Mouse (Mus musculus) embryo, embryonic 10 days (tissue): ENCODE data around the gene Sirt2.

ENCODE experiments used
- DNase-seq: peaks from one replicate; pipeline ENCODE4 v3.0.0-alpha.2; 2015; ENCODE audit warnings: low spot score

The Sirt2 gene

GRCm38 (mm10) chr7:28795832-28796231 is 29.3 kb downstream of the Sirt2 start:
- DNase-seq, result no peak

GRCm38 (mm10) chr7:28796562-28796975 is 30.0 kb downstream of the Sirt2 start:
- peak; percentile 85 for DNase-seq

- DNase-seq, result no peak
These were observed 33.5 kb downstream of the Sirt2 start for GRCm38 (mm10) chr7:28799994-28800393.

GRCm38 (mm10) chr7:28801451-28801850 is 34.9 kb downstream of the Sirt2 start:
- no peak for DNase-seq

- DNase-seq, result peak; percentile 54
These were observed 35.6 kb downstream of the Sirt2 start for GRCm38 (mm10) chr7:28801901-28802670.

- peak; percentile 84 for DNase-seq
These were observed 36.5 kb downstream of the Sirt2 start for GRCm38 (mm10) chr7:28802846-28803588.

GRCm38 (mm10) chr7:28803756-28804155 is 37.2 kb downstream of the Sirt2 start:
- no peak for DNase-seq

- no peak for DNase-seq
These were observed 40.3 kb downstream of the Sirt2 start for GRCm38 (mm10) chr7:28806869-28807268.

GRCm38 (mm10) chr7:28807641-28808220 is 41.2 kb downstream of the Sirt2 start:
- DNase-seq, result no peak

GRCm38 (mm10) chr7:28808221-28808941 is 41.8 kb downstream of the Sirt2 start, which contains the start of gene Hnrnpl:
Gene Hnrnpl (plus strand): TSS chr7:28808541.
- DNase-seq, result peak; percentile 48

- DNase-seq, result peak; percentile 94
These were observed 42.4 kb downstream of the Sirt2 start for GRCm38 (mm10) chr7:28808957-28809393.

- DNase-seq, result peak; percentile 74
These were observed 43.0 kb downstream of the Sirt2 start for GRCm38 (mm10) chr7:28809401-28810089.

- DNase-seq, result peak; percentile 99
These were observed 43.9 kb downstream of the Sirt2 start for GRCm38 (mm10) chr7:28810107-28811066.

- peak; percentile 95 for DNase-seq
These were observed 44.7 kb downstream of the Sirt2 start for GRCm38 (mm10) chr7:28811228-28811627.

GRCm38 (mm10) chr7:28811640-28812275 is 45.2 kb downstream of the Sirt2 start:
- DNase-seq, result no peak

- no peak for DNase-seq
These were observed 45.9 kb downstream of the Sirt2 start for GRCm38 (mm10) chr7:28812436-28812835.

- no peak for DNase-seq
These were observed 46.4 kb downstream of the Sirt2 start for GRCm38 (mm10) chr7:28812949-28813348.

GRCm38 (mm10) chr7:28814306-28815034 is 47.9 kb downstream of the Sirt2 start:
- no peak for DNase-seq

- no peak for DNase-seq
These were observed 48.7 kb downstream of the Sirt2 start for GRCm38 (mm10) chr7:28815230-28815629.
